Mouse (Mus musculus): ENCODE data around the gene Hspbap1. TPM values are rescaled to one million over a fixed set of nuclear protein-coding genes. Genes with fewer than 3 reads are reported as not detected.

Hspbap1 gene
- polyA plus RNA-seq (2015; fragmentation: Nextera tagmentation; extraction: Ambion mirVana), result 6.8 and 6.9 TPM in 2 replicates

GRCm38 (mm10) chr16:35769878-35770657 lies at the start of gene Hspbap1:
Gene Hspbap1 (plus strand): TSS chr16:35770375.

DNA sequence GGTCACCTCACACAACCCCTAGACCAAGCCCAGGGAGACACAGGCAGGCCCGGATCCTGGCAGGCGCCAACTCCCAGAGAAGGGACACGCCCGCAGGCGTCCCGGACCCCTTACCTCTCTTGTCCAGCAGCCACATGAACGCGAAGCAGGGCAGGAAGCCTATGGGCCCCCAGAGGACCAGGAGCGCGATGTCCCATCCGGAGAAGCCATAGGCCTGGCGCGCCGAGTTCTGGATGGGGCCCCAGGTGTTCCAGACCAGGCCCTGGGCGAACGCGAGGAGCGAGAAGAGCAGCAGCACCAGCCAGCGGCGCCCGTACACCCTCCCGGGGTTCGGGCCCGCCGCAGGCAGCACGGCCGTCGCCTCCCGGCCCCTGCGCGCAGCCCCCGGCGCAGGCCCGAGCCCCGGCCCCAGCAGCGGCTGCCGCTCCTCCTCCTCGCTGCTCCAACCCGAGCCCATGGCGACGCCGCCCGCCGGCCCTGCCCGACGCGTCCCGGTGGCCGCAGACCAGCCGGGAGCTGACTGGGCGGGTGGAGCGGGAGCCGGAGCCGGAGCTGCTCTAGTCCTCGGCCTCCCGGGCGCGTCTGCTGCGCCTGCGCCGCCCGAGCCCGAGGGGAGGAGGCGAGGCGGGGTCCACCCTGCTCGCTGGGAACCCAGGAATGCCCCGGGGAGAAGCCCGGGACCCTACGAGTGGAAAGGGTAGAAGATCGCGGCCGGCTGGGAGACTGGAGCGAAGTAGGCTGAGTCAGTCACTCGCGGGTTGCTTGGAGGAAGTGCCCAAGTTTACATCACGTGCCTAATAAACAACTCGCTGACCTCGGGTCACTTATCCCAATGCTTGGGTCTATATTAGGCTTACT lies 1.2 kb upstream of the Hspbap1 start, which contains the start of gene Dirc2:
TSS of gene Dirc2 (minus strand) at position 572 of the 858 bp plus-strand sequence.

DNA sequence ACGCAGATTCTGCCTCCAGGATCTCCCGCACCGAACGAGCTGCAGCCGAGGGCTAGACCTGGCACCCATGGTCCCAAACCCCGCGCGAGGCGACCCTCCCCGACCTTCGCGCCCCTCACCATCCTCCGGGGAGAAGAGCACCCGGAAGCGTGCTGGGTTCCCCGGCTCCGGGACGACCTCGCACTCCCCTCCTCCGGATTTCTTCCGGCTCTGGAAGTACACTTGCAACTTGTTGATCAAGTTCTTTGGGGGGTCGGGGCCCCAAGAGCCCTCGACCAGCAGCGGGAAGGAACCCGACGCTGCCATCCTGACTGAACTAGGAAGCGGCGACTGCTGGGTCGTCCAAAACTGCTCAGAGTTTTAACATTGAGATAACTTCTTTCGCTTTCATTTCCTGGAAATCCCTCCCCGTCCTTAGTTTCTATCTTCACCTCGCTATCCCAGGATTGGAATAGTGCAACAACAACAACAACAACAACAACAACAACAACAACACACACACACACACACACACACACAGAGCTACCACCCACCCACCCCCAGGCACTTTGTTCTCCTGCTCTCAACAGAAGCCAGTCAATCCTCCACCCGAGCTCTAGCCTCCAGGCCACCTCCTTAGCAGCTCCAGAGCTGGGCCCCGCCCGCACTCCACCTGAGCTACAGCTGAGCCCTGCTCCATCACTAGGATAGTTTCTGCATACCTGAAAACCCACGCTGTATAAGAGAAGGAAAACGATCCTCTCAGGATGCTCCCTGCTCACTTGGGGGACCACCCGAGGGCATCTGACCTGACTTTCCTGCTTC lies 101.1 kb downstream of the Hspbap1 start, which contains the start of gene Parp14:
TSS of gene Parp14 (minus strand) at position 497 of the 804 bp plus-strand sequence.

Other genes with a start within 250 kb of the Hspbap1 start
- 0.43 and 0.80 TPM in 2 replicates for gene Sema5b, start 229.2 kb upstream of the Hspbap1 start, polyA plus RNA-seq (2015; fragmentation: Nextera tagmentation; extraction: Ambion mirVana)
- 12.6 and 13.2 TPM in 2 replicates for gene Dirc2, start 1.0 kb upstream of the Hspbap1 start, polyA plus RNA-seq (2015; fragmentation: Nextera tagmentation; extraction: Ambion mirVana)
- 1.6 and 2.9 TPM in 2 replicates for gene Parp14, start 101.2 kb downstream of the Hspbap1 start, polyA plus RNA-seq (2015; fragmentation: Nextera tagmentation; extraction: Ambion mirVana)
- gene Parp9, start 168.1 kb downstream of the Hspbap1 start, polyA plus RNA-seq (2015; fragmentation: Nextera tagmentation; extraction: Ambion mirVana), result 10.9 and 11.2 TPM in 2 replicates
- gene Dtx3l, start 168.8 kb downstream of the Hspbap1 start, polyA plus RNA-seq (2015; fragmentation: Nextera tagmentation; extraction: Ambion mirVana), result 6.7 and 7.5 TPM in 2 replicates
- 25.5 and 29.9 TPM in 2 replicates for gene Kpna1, start 208.4 kb downstream of the Hspbap1 start, polyA plus RNA-seq (2015; fragmentation: Nextera tagmentation; extraction: Ambion mirVana)

Data from urinary bladder, postnatal 0 days (tissue).